Mouse (Mus musculus) kidney, embryonic 15.5 days (tissue): ENCODE results near the gene 2310033P09Rik. TPM values are rescaled to one million over a fixed set of nuclear protein-coding genes. Genes with fewer than 3 reads are reported as not detected.
"Not testable (repeated sequence)": the region's sequence is repeated elsewhere in the genome, so short reads cannot be mapped to it uniquely, and the experiment has no call there.

Experiments
- ATAC-seq: fragments of 200-750 bp; cut with Nextera tagmentation; replicated peaks from 2 replicates; pipeline ENCODE4 v1.8.0; 2017; ENCODE audit warnings: moderate TSS enrichment; ENCODE audit not compliant: low FRiP score
- H3K27ac ChIP-seq: fragments of 300-500 bp; sonication (generic); 2 replicates; pipeline ENCODE4 v1.5.1; 2015; ENCODE audit warnings: mild to moderate bottlenecking, inconsistent platforms
- H3K27me3 ChIP-seq: fragments of 300-500 bp; sonication (generic); 2 replicates; pipeline ENCODE4 v1.6.1; 2015; ENCODE audit warnings: inconsistent platforms
- H3K36me3 ChIP-seq: fragments of 300-500 bp; sonication (generic); 2 replicates; pipeline ENCODE4 v1.6.1; 2015; ENCODE audit warnings: inconsistent platforms
- H3K4me1 ChIP-seq: fragments of 300-500 bp; sonication (generic); 2 replicates; pipeline ENCODE4 v1.6.1; 2015; ENCODE audit warnings: inconsistent platforms
- H3K4me2 ChIP-seq: fragments of 300-500 bp; sonication (generic); 2 replicates; pipeline ENCODE4 v1.6.1; 2015; ENCODE audit warnings: moderate library complexity, mild to moderate bottlenecking, inconsistent platforms
- H3K4me3 ChIP-seq: fragments of 300-500 bp; sonication (generic); replicated peaks from 2 replicates; pipeline ENCODE4 v1.5.1; 2015; ENCODE audit warnings: mild to moderate bottlenecking, inconsistent platforms
- H3K9ac ChIP-seq: fragments of 300-500 bp; sonication (generic); 2 replicates; pipeline ENCODE4 v1.6.1; 2015; ENCODE audit warnings: mild to moderate bottlenecking, inconsistent platforms
- H3K9me3 ChIP-seq: fragments of 300-500 bp; sonication (generic); replicated peaks from 2 replicates; pipeline ENCODE4 v1.6.1; 2016; ENCODE audit warnings: inconsistent platforms
- WGBS: fragments of 180-500 bp; shearing (Covaris S2); methylation state at CpG from one replicate; pipeline ENCODE4 v1.1.7; 2015; ENCODE audit warnings: mixed read lengths; 5-methylcytosine and 5-hydroxymethylcytosine counted together
- polyA plus RNA-seq: library from polyadenylated mRNA; unstranded; fragments of >200 nt; fragmentation: Nextera tagmentation; extraction: Ambion mirVana; gene quantifications from 2 replicates; pipeline ENCODE4 v1.2.1, GENCODE M21; 2015

2310033P09Rik gene
- polyA plus RNA-seq, 1 experiment from 2014 or later = 36.4 TPM

DNA sequence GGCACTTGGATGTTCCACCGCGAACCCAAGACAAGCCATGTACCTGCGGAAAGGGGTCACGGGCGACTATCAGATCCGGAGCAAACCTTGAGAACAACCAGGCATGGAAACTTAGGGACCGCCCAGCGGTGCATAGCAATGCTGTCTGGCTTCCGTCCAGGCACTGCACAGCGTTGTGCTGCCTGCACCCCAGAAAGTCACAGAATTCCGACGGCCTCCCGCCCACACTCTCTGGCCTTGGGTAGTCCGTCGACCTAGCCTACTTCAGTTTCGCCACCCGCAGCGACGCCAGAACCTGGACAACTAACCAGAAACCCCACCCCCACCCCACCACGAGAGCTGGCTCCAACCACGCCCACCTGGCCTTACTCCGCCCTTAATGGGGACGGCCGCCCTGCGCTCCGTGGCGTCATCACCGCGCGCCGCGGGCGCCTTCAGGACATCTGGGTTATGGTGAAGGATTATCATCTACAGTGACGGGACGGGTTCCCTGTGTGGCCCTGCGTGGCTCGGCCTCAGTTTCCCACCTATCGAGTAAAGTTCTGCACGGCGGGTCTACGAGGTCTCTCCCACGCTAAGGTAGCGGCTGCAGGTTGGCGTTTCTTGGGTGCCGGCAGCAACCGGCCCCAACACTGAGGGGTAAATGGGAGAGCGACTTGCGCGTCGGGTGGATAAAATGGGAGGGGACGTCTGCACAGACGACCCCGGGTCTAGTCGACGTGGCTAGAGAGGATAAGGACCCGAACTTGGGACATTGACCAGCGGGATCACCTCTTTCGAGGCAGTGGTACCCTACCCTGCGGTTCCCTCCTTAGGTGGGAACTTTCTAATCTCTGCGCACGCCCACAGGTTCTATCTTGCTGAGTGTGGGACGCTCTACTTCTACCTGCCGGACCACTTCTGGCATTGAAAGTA, 5.8 kb upstream of the 2310033P09Rik start, which contains the start of gene Mrpl55:
Gene Mrpl55, plus strand, starts transcription at position 406 of the 915 bp plus-strand sequence.
- Histone ChIP-seq H3K4me3 (peak within 1 kb of the TSS; percentile 88), H3K4me2 (peak within 1 kb of the TSS; percentile 86), H3K4me1 (peaks cover 11% of the 10 kb centered on the region), H3K9me3 (no peaks in the 10 kb centered on the region), H3K27me3 (no peaks in the 10 kb centered on the region), H3K27ac (peak within 1 kb of the TSS; percentile 82), H3K36me3 (peaks cover 46% of the 10 kb centered on the region), H3K9ac (peak within 1 kb of the TSS; percentile 79)
- under 1% methylated on average over 63 of the region's 63 CpGs for WGBS
- peak; percentile 91 for ATAC-seq

DNA sequence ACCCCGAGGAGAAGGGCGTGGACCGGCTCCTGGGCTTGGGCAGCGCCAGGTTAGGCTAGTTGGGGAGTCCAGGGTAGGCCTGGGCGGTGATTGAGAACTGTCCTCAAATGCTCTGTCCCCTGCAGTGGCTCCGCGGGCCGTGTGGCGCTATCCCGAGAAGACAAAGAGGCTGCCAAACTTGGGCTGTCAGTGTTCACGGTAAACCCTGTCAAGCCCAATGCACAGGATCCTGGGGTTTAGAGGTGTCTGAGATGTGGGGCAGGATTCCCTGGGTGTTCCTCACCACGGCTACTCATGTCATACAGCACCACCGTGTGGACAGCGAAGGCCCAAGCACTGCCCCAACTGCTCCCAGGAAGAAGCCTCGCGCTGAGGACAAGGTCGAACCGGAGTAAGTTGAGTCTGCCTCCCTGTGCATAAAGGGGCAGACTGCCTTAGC, 901 bp downstream of the 2310033P09Rik start:
- 8% methylated on average over 18 of the region's 18 CpGs for WGBS
- peak overlapping the region; percentile 88 for H3K4me3 ChIP-seq
- peak overlapping the region; percentile 91 for H3K4me2 ChIP-seq
- peak overlapping the region; percentile 98 for H3K27ac ChIP-seq
- H3K4me1 ChIP-seq = peaks cover 23% of the 10 kb centered on the region
- H3K9me3 ChIP-seq = no peaks in the 10 kb centered on the region
- peak overlapping the region; percentile 91 for H3K9ac ChIP-seq
- H3K36me3 ChIP-seq = peaks cover 79% of the 10 kb centered on the region
- ATAC-seq = peak; percentile 65
- H3K27me3 ChIP-seq = no peaks in the 10 kb centered on the region

DNA sequence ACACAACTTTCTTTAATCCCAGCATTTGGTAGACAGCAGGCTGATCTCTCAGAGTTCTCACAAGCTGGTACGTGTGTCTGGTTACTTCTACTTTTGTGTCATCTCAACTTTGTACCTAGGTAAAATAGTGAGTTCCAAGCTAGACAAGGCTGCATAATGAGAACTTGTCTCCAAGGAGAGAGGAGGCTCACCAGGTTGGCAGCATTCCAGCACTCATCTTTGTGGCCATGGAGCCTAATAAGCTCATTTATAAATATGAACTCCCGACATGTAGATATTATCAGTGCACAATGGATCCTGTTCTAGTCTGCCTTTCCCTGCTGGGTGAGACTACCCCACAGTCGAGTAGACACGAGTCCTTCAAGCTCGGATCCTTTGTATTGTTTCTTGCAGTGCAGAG, 1.5 kb downstream of the 2310033P09Rik start:
- Histone ChIP-seq H3K27ac (peak overlapping the region; percentile 98), H3K4me2 (peak overlapping the region; percentile 91), H3K9me3 (no peaks in the 10 kb centered on the region), H3K9ac (no peak overlapping the region), H3K4me3 (peak overlapping the region; percentile 88), H3K27me3 (no peaks in the 10 kb centered on the region), H3K36me3 (peaks cover 79% of the 10 kb centered on the region), H3K4me1 (peaks cover 23% of the 10 kb centered on the region)
- no peak for ATAC-seq
- 67% methylated on average over 5 of the region's 5 CpGs for WGBS

DNA sequence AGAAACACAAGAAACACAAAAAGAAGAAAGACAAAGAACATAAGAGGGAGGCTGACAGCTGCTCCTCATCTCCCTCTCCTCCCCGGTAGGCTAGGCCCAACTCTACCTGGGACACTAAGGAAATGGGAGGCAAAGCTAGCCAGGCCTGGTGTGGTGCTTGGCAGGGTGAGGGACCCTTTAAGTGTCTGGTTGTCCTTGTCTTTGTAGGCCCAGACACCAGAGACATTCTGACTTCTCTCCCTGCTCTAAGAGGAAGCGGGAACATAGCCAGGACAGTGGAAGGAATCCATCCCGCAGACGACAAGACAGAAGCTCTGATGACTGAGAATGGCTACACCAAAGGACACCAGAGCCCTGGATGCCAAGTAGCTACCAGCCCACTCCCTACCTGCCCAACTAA, 1.9 kb downstream of the 2310033P09Rik start:
- H3K27me3 ChIP-seq = no peaks in the 10 kb centered on the region
- ATAC-seq = no peak
- H3K4me2 ChIP-seq = no peak overlapping the region
- peaks cover 79% of the 10 kb centered on the region for H3K36me3 ChIP-seq
- H3K4me1 ChIP-seq = peaks cover 23% of the 10 kb centered on the region
- H3K4me3 ChIP-seq = no peak overlapping the region
- no peaks in the 10 kb centered on the region for H3K9me3 ChIP-seq
- H3K27ac ChIP-seq = no peak overlapping the region
- 89% methylated on average over 4 of the region's 4 CpGs for WGBS
- no peak overlapping the region for H3K9ac ChIP-seq

DNA sequence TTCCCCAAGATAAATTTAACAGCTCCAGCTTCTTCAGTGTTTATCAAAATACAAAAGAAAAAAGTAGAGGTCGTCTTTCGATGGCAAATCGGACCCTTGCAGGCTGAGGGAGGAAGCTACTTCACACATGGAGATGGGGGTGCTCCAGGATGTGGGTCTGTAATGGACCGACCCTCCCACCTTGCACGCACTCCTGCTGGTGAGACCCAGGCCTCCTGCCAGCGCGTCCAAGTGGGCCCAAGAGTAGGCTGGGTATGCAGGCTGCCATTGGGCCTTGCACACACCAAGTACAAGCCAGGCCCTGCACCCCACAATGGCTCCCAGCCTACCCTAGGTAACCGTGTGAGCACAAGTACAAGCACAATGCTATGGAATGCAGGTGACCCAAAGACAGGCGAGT, 3.4 kb downstream of the 2310033P09Rik start:
- H3K4me2 ChIP-seq, H3K27me3 ChIP-seq, H3K27ac ChIP-seq, ATAC-seq, H3K9me3 ChIP-seq, H3K9ac ChIP-seq, H3K4me3 ChIP-seq: not testable (repeated sequence)
- H3K4me1 ChIP-seq = peaks cover 23% of the 10 kb centered on the region
- 87% methylated on average over 9 of the region's 9 CpGs for WGBS
- peaks cover 77% of the 10 kb centered on the region for H3K36me3 ChIP-seq

DNA sequence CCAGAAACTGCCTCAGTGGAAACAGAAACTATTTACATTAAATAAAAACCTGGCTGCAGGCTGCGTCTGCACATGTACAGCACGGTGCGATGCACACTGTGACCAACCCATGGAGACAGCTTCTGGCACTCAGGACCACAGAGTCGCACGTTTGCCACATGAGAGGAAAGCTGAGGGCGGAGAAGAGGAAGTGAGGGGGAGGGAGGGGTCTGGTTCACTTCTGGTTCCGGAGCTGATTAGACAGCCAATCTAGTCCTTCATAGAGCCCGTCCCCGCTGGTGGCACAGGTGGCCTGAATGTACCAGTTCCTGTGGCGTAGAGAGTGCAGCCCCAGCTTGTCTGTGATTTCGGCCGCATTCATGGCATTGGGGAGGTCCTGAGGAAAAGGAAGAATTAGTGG, 4.2 kb downstream of the 2310033P09Rik start:
- peaks cover 78% of the 10 kb centered on the region for H3K36me3 ChIP-seq
- 74% methylated on average over 12 of the region's 12 CpGs for WGBS

DNA sequence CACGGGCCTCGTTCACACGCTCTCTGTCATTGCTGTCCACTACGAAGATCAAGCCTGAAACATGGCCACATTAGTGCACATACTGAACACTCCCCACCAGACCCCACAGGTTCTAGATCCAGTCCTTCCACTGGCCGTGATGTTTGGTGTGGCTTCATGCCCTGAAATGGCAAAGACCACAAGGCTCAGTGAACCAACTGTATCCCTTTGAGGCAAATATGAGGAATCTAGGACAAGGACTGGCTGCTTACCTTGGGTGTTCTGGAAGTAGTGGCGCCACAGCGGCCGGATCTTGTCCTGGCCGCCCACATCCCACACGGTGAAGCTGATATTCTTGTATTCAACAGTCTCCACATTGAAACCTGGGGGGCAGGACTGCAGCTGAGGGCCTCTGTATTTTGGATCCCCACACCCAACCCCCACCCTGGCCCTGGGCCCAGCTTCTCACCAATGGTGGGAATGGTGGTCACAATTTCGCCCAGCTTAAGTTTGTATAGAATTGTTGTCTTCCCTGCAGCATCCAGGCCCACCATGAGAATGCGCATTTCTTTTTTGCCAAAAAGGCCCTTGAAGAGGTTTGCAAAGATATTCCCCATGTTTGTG, 4.9 kb downstream of the 2310033P09Rik start:
- Histone ChIP-seq H3K36me3 (peaks cover 81% of the 10 kb centered on the region), H3K27me3 (no peaks in the 10 kb centered on the region), H3K4me3 (no peak overlapping the region), H3K27ac (no peak overlapping the region), H3K4me1 (peaks cover 27% of the 10 kb centered on the region), H3K4me2 (no peak overlapping the region), H3K9me3 (no peaks in the 10 kb centered on the region), H3K9ac (no peak overlapping the region)
- 91% methylated on average over 12 of the region's 12 CpGs for WGBS
- no peak for ATAC-seq

More for the DNA sequence above, 4.2 kb downstream of the 2310033P09Rik start:
- H3K4me3 ChIP-seq, H3K27me3 ChIP-seq, H3K27ac ChIP-seq, H3K9ac ChIP-seq, ATAC-seq, H3K9me3 ChIP-seq, H3K4me2 ChIP-seq: not testable (repeated sequence)
- peaks cover 27% of the 10 kb centered on the region for H3K4me1 ChIP-seq

DNA sequence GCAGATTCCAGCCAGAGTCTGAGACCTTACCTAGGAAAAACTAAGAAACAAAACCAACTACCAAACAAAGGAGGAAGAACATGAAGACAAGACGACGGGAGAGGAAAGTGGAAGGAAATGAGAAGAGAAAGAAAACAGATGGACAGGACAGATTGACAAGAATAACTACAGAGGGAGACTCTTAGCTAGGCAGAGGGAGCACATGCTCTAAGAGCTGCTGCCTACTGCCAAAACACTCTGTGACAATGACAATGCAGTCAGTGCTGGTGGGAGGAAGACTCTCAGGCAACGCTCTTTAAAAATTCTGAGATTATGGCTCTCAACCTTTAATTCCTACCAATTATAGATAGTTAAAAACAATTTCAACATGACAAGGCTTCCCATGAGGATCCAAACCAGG, 8.8 kb downstream of the 2310033P09Rik start:
- WGBS = 84% methylated on average over 3 of the region's 3 CpGs
- no peak overlapping the region for H3K27ac ChIP-seq
- H3K27me3 ChIP-seq = no peaks in the 10 kb centered on the region
- no peak for ATAC-seq
- H3K9me3 ChIP-seq = no peaks in the 10 kb centered on the region
- peaks cover 37% of the 10 kb centered on the region for H3K4me1 ChIP-seq
- no peak overlapping the region for H3K9ac ChIP-seq
- no peak overlapping the region for H3K4me2 ChIP-seq
- peaks cover 73% of the 10 kb centered on the region for H3K36me3 ChIP-seq
- H3K4me3 ChIP-seq = no peak overlapping the region

DNA sequence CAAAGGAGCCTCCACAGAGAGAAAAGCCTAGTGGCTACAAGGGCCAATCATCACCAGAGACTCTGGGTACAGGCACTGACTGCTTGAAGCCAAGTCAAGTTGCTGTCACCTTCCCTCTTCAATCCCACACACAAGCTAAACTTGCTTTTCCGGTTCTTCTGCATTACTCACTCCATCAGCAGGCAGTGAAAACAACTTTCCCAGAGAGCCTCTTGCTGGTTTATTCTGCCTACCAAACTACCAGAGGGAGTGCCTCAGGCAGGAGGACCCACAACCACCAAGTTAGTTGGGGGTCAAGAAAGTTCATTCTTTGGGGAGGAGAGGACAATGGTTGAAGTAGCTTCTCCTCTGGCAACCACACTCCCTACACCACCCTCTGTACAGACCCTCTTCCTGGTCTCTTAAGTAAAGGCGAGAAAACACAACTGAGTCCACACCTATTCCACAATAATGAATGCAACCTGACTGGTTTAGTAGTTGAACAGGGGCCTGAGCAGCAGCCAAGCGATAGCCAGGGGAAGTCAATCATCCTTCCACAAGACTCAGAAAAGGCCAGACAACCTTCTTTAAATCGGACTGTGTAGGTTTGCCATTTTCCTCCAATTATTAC, 10.4 kb downstream of the 2310033P09Rik start:
- no peaks in the 10 kb centered on the region for H3K9me3 ChIP-seq
- no peak overlapping the region for H3K4me3 ChIP-seq
- peak overlapping the region; percentile 71 for H3K27ac ChIP-seq
- peaks cover 48% of the 10 kb centered on the region for H3K4me1 ChIP-seq
- peak; percentile 58; the same call in 1 of the 2 replicates for ATAC-seq
- peaks cover 66% of the 10 kb centered on the region for H3K36me3 ChIP-seq
- no peak overlapping the region for H3K9ac ChIP-seq
- no peak overlapping the region; the same call in 1 of the 2 replicates for H3K4me2 ChIP-seq
- H3K27me3 ChIP-seq = no peaks in the 10 kb centered on the region
- 78% methylated on average over 4 of the region's 4 CpGs for WGBS

DNA sequence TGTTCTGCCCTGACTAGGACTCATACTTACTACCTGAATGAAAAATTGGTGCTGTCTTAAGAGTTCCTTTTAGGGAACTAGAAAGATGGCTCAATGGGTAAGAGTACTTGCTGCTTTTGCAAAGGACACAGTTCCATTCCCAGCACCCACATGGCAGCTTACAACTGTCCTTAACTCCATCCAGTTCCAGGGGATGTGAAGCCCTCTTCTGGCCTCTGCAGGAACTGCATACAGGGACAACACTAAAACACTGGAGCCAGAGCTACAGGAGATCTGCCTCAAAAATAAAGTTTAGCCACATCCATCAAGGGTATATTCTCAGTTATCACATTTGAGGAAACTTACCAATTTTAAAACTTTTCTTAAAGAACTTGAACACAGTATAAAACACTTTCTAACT, 10.9 kb downstream of the 2310033P09Rik start:
- no peak overlapping the region for H3K4me3 ChIP-seq
- H3K4me2 ChIP-seq = no peak overlapping the region; the same call in 1 of the 2 replicates
- peaks cover 67% of the 10 kb centered on the region for H3K36me3 ChIP-seq
- H3K9me3 ChIP-seq = no peaks in the 10 kb centered on the region
- H3K9ac ChIP-seq = no peak overlapping the region
- H3K4me1 ChIP-seq = peaks cover 50% of the 10 kb centered on the region
- no peaks in the 10 kb centered on the region for H3K27me3 ChIP-seq
- ATAC-seq = no peak
- peak overlapping the region; percentile 71 for H3K27ac ChIP-seq

DNA sequence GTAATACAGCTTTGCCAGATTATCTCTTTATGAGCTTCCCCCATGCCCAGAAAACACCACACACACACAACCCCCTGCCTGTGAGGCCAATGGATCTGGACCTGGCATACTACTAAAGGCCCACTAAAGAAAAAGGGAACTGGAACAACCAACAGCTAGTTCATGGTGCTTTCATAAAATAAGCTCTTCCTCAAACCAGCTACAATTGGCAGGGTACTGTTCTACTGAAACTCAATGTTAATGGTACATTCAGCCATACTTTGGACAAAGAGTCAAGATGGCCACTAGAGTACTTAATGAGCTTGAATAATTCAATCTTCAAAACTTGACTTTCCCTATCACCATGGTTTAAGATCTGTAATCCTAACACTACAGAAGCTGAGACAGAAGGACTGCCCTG, 13.5 kb downstream of the 2310033P09Rik start:
- H3K9ac ChIP-seq = no peak overlapping the region
- H3K9me3 ChIP-seq = no peaks in the 10 kb centered on the region
- H3K36me3 ChIP-seq = peaks cover 44% of the 10 kb centered on the region
- H3K27ac ChIP-seq = no peak overlapping the region
- ATAC-seq = no peak
- no peak overlapping the region for H3K4me3 ChIP-seq
- H3K4me2 ChIP-seq = no peak overlapping the region
- H3K27me3 ChIP-seq = no peaks in the 10 kb centered on the region
- H3K4me1 ChIP-seq = peaks cover 71% of the 10 kb centered on the region

DNA sequence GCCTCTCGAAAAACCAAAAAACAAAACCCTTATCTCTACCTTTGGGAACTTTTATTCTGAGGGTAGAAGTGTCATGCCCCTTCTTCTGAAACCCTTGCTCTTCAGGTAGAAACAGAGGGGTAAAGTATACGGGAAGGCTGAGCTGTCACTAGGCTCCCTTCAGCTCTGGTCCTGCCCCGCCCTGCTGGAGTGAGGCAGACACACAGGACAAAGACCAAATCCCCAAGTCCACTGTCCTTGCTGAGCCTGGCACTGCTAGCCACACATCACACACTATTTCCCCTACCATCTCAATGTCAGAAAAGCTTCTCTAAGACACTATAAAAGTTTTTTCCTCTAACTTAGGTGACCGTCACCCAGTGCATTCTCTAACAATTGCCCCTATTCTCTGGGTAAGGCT, 14.2 kb downstream of the 2310033P09Rik start:
- Histone ChIP-seq H3K4me2 (no peak overlapping the region), H3K36me3 (peaks cover 38% of the 10 kb centered on the region), H3K4me1 (peaks cover 69% of the 10 kb centered on the region), H3K27me3 (no peaks in the 10 kb centered on the region), H3K9ac (no peak overlapping the region), H3K4me3 (no peak overlapping the region), H3K27ac (no peak overlapping the region), H3K9me3 (no peaks in the 10 kb centered on the region)
- no peak for ATAC-seq
- 89% methylated on average over 4 of the region's 4 CpGs for WGBS
